Mouse (Mus musculus) neural tube, embryonic 12.5 days (tissue): ENCODE measurements at regions not wholly inside any gene's neighbourhood (a gene's known extent, or its start where the extent isn't known, plus 50 kb on each side); places are given as distances from the start of the nearest gene placed in this dataset.

Experiments used
- ATAC-seq: fragments of 200-750 bp; cut with Nextera tagmentation; 2 replicates; pipeline ENCODE4 v1.8.0; 2017; ENCODE audit warnings: low read depth, mild to moderate bottlenecking, moderate TSS enrichment, moderate library complexity; ENCODE audit not compliant: low FRiP score
- H3K27ac ChIP-seq: fragments of 300-500 bp; sonication (generic); 2 replicates; pipeline ENCODE4 v1.5.1; 2016
- H3K27me3 ChIP-seq: fragments of 300-500 bp; sonication (generic); replicated peaks from 2 replicates; pipeline ENCODE4 v1.6.1; 2016; ENCODE audit warnings: mild to moderate bottlenecking
- H3K36me3 ChIP-seq: fragments of 300-500 bp; sonication (generic); 2 replicates; pipeline ENCODE4 v1.6.1; 2016; ENCODE audit warnings: mild to moderate bottlenecking
- H3K4me1 ChIP-seq: fragments of 300-500 bp; sonication (generic); 2 replicates; pipeline ENCODE4 v1.6.1; 2016
- H3K4me2 ChIP-seq: fragments of 300-500 bp; sonication (generic); replicated peaks from 2 replicates; pipeline ENCODE4 v1.6.1; 2016; ENCODE audit warnings: mild to moderate bottlenecking
- H3K4me3 ChIP-seq: fragments of 300-500 bp; sonication (generic); 2 replicates; pipeline ENCODE4 v1.5.1; 2016
- H3K9ac ChIP-seq: fragments of 300-500 bp; sonication (generic); 2 replicates; pipeline ENCODE4 v1.6.1; 2016; ENCODE audit warnings: mild to moderate bottlenecking
- H3K9me3 ChIP-seq: fragments of 300-500 bp; sonication (generic); 2 replicates; pipeline ENCODE4 v1.6.1; 2016; ENCODE audit warnings: mild to moderate bottlenecking
- WGBS: fragments of 180-500 bp; shearing (Covaris S2); methylation state at CpG from one replicate; pipeline ENCODE4 v1.1.7; 2016; 5-methylcytosine and 5-hydroxymethylcytosine counted together

- no peak overlapping the region for H3K9ac ChIP-seq
- H3K4me2 ChIP-seq: no peak overlapping the region
- H3K27ac ChIP-seq: no peak overlapping the region
- no peak for ATAC-seq
- H3K4me1 ChIP-seq: no peaks in the 10 kb centered on the region
- H3K27me3 ChIP-seq: no peaks in the 10 kb centered on the region
- H3K9me3 ChIP-seq: no peaks in the 10 kb centered on the region
- no peak overlapping the region for H3K4me3 ChIP-seq
- WGBS: 88% methylated on average over 18 of the region's 18 CpGs
- H3K36me3 ChIP-seq: no peaks in the 10 kb centered on the region
Measured at GRCm38 (mm10) chr15:94045131-94045756, 420.0 kb downstream of the Adamts20 start.

- Histone ChIP-seq H3K4me1 (no peaks in the 10 kb centered on the region), H3K4me3 (no peak overlapping the region), H3K36me3 (no peaks in the 10 kb centered on the region), H3K9me3 (no peaks in the 10 kb centered on the region), H3K9ac (no peak overlapping the region), H3K27me3 (no peaks in the 10 kb centered on the region), H3K27ac (no peak overlapping the region), H3K4me2 (no peak overlapping the region)
- no peak for ATAC-seq
- 81% methylated on average over 2 of the region's 2 CpGs for WGBS
Measured at GRCm38 (mm10) chr15:94032957-94033356, 432.3 kb downstream of the Adamts20 start.

- WGBS: 56% methylated on average over 16 of the region's 16 CpGs
Measured at GRCm38 (mm10) chr15:94025996-94026696, 430.5 kb upstream of the Prickle1 start.

GRCm38 (mm10) chr15:94025239-94025971 is 429.7 kb upstream of the Prickle1 start:
- WGBS: 78% methylated on average over 20 of the region's 20 CpGs
- no peak overlapping the region for H3K27ac ChIP-seq
- H3K4me1 ChIP-seq: peaks cover 2% of the 10 kb centered on the region; the same call in 1 of the 2 replicates
- no peak overlapping the region for H3K4me3 ChIP-seq
- no peaks in the 10 kb centered on the region for H3K36me3 ChIP-seq
- H3K9me3 ChIP-seq: no peaks in the 10 kb centered on the region
- no peak overlapping the region for H3K9ac ChIP-seq
- no peak for ATAC-seq
- H3K4me2 ChIP-seq: no peak overlapping the region
- H3K27me3 ChIP-seq: no peaks in the 10 kb centered on the region

More at GRCm38 (mm10) chr15:94025996-94026696, 430.5 kb upstream of the Prickle1 start:
- no peak overlapping the region for H3K9ac ChIP-seq
- ATAC-seq: no peak
- H3K27ac ChIP-seq: no peak overlapping the region
- no peak overlapping the region for H3K4me2 ChIP-seq
- no peaks in the 10 kb centered on the region for H3K9me3 ChIP-seq
- H3K36me3 ChIP-seq: no peaks in the 10 kb centered on the region
- H3K27me3 ChIP-seq: no peaks in the 10 kb centered on the region
- peaks cover 2% of the 10 kb centered on the region; the same call in 1 of the 2 replicates for H3K4me1 ChIP-seq
- no peak overlapping the region for H3K4me3 ChIP-seq

- WGBS: 83% methylated on average over 3 of the region's 3 CpGs
- no peaks in the 10 kb centered on the region for H3K36me3 ChIP-seq
Measured at GRCm38 (mm10) chr15:94024806-94025205, 429.1 kb upstream of the Prickle1 start.

GRCm38 (mm10) chr15:94024126-94024730 is 428.5 kb upstream of the Prickle1 start:
- Histone ChIP-seq H3K36me3 (no peaks in the 10 kb centered on the region), H3K9me3 (no peaks in the 10 kb centered on the region), H3K9ac (no peak overlapping the region), H3K4me3 (no peak overlapping the region), H3K4me1 (peaks cover 2% of the 10 kb centered on the region; the same call in 1 of the 2 replicates), H3K27me3 (no peaks in the 10 kb centered on the region), H3K27ac (no peak overlapping the region), H3K4me2 (no peak overlapping the region)
- WGBS: 70% methylated on average over 4 of the region's 4 CpGs
- ATAC-seq: no peak

More at GRCm38 (mm10) chr15:94024806-94025205, 429.1 kb upstream of the Prickle1 start:
- Histone ChIP-seq H3K4me2 (no peak overlapping the region), H3K4me1 (peaks cover 2% of the 10 kb centered on the region; the same call in 1 of the 2 replicates), H3K9me3 (no peaks in the 10 kb centered on the region), H3K27ac (no peak overlapping the region), H3K4me3 (no peak overlapping the region), H3K9ac (no peak overlapping the region), H3K27me3 (no peaks in the 10 kb centered on the region)
- no peak for ATAC-seq

GRCm38 (mm10) chr15:94023501-94023900 is 427.8 kb upstream of the Prickle1 start:
- peaks cover 2% of the 10 kb centered on the region; the same call in 1 of the 2 replicates for H3K4me1 ChIP-seq
- H3K27me3 ChIP-seq: no peaks in the 10 kb centered on the region
- no peak overlapping the region for H3K4me3 ChIP-seq
- no peak for ATAC-seq
- H3K9ac ChIP-seq: no peak overlapping the region
- H3K9me3 ChIP-seq: no peaks in the 10 kb centered on the region
- H3K4me2 ChIP-seq: no peak overlapping the region
- H3K36me3 ChIP-seq: no peaks in the 10 kb centered on the region
- no peak overlapping the region for H3K27ac ChIP-seq
- WGBS: 92% methylated on average over 4 of the region's 4 CpGs

- Histone ChIP-seq H3K27me3 (no peaks in the 10 kb centered on the region), H3K4me3 (no peak overlapping the region), H3K4me1 (no peaks in the 10 kb centered on the region), H3K27ac (no peak overlapping the region), H3K4me2 (no peak overlapping the region), H3K9me3 (no peaks in the 10 kb centered on the region), H3K36me3 (no peaks in the 10 kb centered on the region), H3K9ac (no peak overlapping the region)
- no peak for ATAC-seq
- WGBS: 78% methylated on average over 9 of the region's 9 CpGs
Measured at GRCm38 (mm10) chr15:94017814-94018213, 422.1 kb upstream of the Prickle1 start.

GRCm38 (mm10) chr15:94011499-94011898 is 415.8 kb upstream of the Prickle1 start:
- H3K4me2 ChIP-seq: no peak overlapping the region
- no peaks in the 10 kb centered on the region for H3K9me3 ChIP-seq
- H3K4me1 ChIP-seq: no peaks in the 10 kb centered on the region
- ATAC-seq: no peak
- no peaks in the 10 kb centered on the region for H3K27me3 ChIP-seq
- H3K9ac ChIP-seq: no peak overlapping the region
- no peak overlapping the region for H3K27ac ChIP-seq
- 78% methylated on average over 4 of the region's 4 CpGs for WGBS
- H3K4me3 ChIP-seq: no peak overlapping the region
- no peaks in the 10 kb centered on the region for H3K36me3 ChIP-seq

- Histone ChIP-seq H3K36me3 (no peaks in the 10 kb centered on the region), H3K4me3 (no peak overlapping the region), H3K27me3 (no peaks in the 10 kb centered on the region), H3K4me1 (peaks cover 5% of the 10 kb centered on the region; the same call in 1 of the 2 replicates), H3K9ac (no peak overlapping the region), H3K4me2 (no peak overlapping the region), H3K27ac (no peak overlapping the region), H3K9me3 (no peaks in the 10 kb centered on the region)
- ATAC-seq: no peak
- 68% methylated on average over 5 of the region's 5 CpGs for WGBS
Measured at GRCm38 (mm10) chr15:94006082-94006481, 410.4 kb upstream of the Prickle1 start.

- peaks cover 5% of the 10 kb centered on the region; the same call in 1 of the 2 replicates for H3K4me1 ChIP-seq
- no peak overlapping the region for H3K4me3 ChIP-seq
- WGBS: 27% methylated on average over 4 of the region's 4 CpGs
- no peaks in the 10 kb centered on the region for H3K27me3 ChIP-seq
- no peaks in the 10 kb centered on the region for H3K36me3 ChIP-seq
- no peak overlapping the region for H3K9ac ChIP-seq
- no peak overlapping the region for H3K4me2 ChIP-seq
- H3K27ac ChIP-seq: no peak overlapping the region
- no peaks in the 10 kb centered on the region for H3K9me3 ChIP-seq
- no peak for ATAC-seq
Measured at GRCm38 (mm10) chr15:94004911-94005310, 409.2 kb upstream of the Prickle1 start.

- 56% methylated on average over 7 of the region's 7 CpGs for WGBS
- Histone ChIP-seq H3K9ac (no peak overlapping the region), H3K4me2 (no peak overlapping the region), H3K27me3 (no peaks in the 10 kb centered on the region), H3K9me3 (no peaks in the 10 kb centered on the region), H3K4me3 (no peak overlapping the region), H3K4me1 (peaks cover 5% of the 10 kb centered on the region; the same call in 1 of the 2 replicates), H3K36me3 (no peaks in the 10 kb centered on the region), H3K27ac (no peak overlapping the region)
- no peak for ATAC-seq
Measured at GRCm38 (mm10) chr15:94003145-94003544, 407.5 kb upstream of the Prickle1 start.
